Mouse (Mus musculus): ENCODE measurements at regions not wholly inside any gene's neighbourhood (a gene's known extent, or its start where the extent isn't known, plus 50 kb on each side); places are given as distances from the start of the nearest gene placed in this dataset.
A peak's percentile ranks its signal among the peaks of the same experiment; 100 is the strongest.

DNA sequence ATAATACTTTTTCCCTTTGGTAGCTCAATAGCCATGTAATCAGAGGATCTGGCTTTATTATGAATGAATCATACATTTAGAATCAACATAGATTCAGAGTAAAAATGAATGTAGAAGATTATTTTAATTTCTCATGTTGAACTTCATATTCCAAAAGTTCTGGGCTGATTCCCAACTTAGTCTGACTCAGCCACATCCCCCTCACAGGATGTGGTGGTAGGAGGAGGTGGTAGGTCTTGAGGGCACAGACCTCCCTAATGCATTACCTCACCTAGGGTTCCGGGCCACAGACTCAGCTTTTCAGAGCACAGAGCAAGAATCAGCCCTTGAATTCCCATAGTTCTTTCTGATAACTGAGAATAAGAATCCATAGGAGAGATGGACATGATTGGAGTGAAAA, 99.4 kb upstream of the Fn1 start:
- Histone ChIP-seq H3K4me1 (replicated peaks) (no peaks in the 10 kb centered on the region), H3K9ac (no peak overlapping the region), H3K27me3 (no peaks in the 10 kb centered on the region), H3K4me3 (no peak overlapping the region), H3K36me3 (no peaks in the 10 kb centered on the region), H3K9me3 (replicated peaks) (no peaks in the 10 kb centered on the region), H3K4me2 (no peak overlapping the region), H3K27ac (no peak overlapping the region)
- no peak for ATAC-seq (replicated peaks; ENCODE audit: insufficient number of reproducible peaks, insufficient read depth, low FRiP score, low read depth)
- WGBS, result 67% methylated on average over 1 of the region's 1 CpGs

GRCm38 (mm10) chr1:71751601-71752000, 98.6 kb upstream of the Fn1 start:
- Histone ChIP-seq H3K27ac (no peak overlapping the region), H3K36me3 (no peaks in the 10 kb centered on the region), H3K9ac (no peak overlapping the region), H3K27me3 (no peaks in the 10 kb centered on the region), H3K4me2 (no peak overlapping the region), H3K4me1 (replicated peaks) (no peaks in the 10 kb centered on the region), H3K4me3 (no peak overlapping the region), H3K9me3 (replicated peaks) (no peaks in the 10 kb centered on the region)
- WGBS, result 62% methylated on average over 1 of the region's 1 CpGs
- ATAC-seq (replicated peaks; ENCODE audit: insufficient number of reproducible peaks, insufficient read depth, low FRiP score, low read depth), result no peak

DNA sequence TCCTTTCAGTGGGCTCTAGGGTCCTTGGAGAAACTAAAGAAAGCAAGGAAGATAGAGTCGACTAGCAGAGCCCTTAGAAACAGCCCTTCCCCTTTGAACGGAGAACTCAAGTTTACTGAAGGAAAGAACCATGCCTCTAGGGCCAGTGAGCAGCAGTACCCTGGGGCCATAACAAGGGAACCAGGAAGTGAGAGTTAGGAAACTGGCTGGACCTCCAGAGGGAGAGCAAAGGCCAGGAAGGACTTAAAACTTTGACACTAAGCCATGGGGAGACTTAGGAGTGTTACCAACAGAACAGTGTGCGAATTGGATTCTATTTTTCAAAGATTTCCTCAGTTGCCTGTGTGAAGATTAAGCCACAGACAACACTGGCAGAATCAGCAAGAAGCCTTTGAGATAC, 82.6 kb upstream of the Fn1 start:
- ATAC-seq (replicated peaks; ENCODE audit: insufficient number of reproducible peaks, insufficient read depth, low FRiP score, low read depth), result no peak
- 61% methylated on average over 3 of the region's 3 CpGs for WGBS
- H3K27ac ChIP-seq, result no peak overlapping the region
- H3K27me3 ChIP-seq, result no peaks in the 10 kb centered on the region
- H3K36me3 ChIP-seq, result no peaks in the 10 kb centered on the region
- no peak overlapping the region for H3K9ac ChIP-seq
- H3K4me3 ChIP-seq, result no peak overlapping the region
- no peaks in the 10 kb centered on the region for H3K9me3 ChIP-seq (replicated peaks)
- H3K4me2 ChIP-seq, result no peak overlapping the region
- peaks cover 4% of the 10 kb centered on the region; the same call in 1 of the 2 replicates for H3K4me1 ChIP-seq (replicated peaks)

DNA sequence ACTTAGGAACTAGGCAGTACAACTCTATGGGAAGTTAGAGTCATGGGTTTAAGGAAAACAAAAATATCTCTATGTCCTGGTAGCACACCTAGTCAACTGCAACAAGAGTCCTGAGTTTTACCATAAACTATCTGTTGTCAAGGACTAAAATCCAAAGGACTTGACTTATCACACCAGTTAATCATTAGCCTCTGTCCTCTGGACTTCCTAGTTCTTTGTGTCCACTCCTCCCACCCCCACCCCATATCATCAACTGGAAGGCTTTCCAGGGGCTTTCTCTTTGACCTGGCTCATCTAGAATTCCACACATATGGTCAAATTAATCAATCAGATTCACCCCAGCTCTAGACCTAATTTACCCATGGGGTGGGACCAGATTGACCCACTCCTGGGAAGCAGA, 78.6 kb upstream of the Fn1 start:
- H3K36me3 ChIP-seq, result no peaks in the 10 kb centered on the region
- no peaks in the 10 kb centered on the region for H3K9me3 ChIP-seq (replicated peaks)
- no peak overlapping the region for H3K4me2 ChIP-seq
- H3K4me3 ChIP-seq, result no peak overlapping the region
- H3K4me1 ChIP-seq (replicated peaks), result peaks cover 10% of the 10 kb centered on the region; the same call in 1 of the 2 replicates
- ATAC-seq (replicated peaks; ENCODE audit: insufficient number of reproducible peaks, insufficient read depth, low FRiP score, low read depth), result no peak
- no peak overlapping the region for H3K9ac ChIP-seq
- no peaks in the 10 kb centered on the region for H3K27me3 ChIP-seq
- no peak overlapping the region for H3K27ac ChIP-seq

DNA sequence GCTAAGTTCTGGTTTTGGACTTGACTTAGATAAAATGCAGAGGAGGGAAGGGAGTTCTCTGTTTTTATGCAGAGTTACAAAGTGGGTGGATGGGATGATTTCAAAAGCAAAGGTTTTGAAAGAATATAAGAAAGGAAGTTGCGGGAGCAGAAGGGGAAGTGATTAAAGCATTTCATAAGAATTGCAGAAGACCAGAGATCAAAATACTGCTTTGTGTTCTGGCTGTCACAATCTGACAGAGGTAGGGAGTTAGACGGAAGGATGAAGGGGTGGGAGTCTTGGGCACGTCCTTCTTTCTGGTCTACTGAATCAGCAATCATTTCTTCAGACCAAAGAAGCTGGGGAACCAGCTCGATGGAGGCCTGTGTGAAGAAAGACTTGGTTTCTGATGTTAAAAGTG, 78.0 kb upstream of the Fn1 start:
- no peaks in the 10 kb centered on the region for H3K36me3 ChIP-seq
- no peaks in the 10 kb centered on the region for H3K9me3 ChIP-seq (replicated peaks)
- no peaks in the 10 kb centered on the region for H3K27me3 ChIP-seq
- WGBS, result 62% methylated on average over 4 of the region's 4 CpGs
- ATAC-seq (replicated peaks; ENCODE audit: insufficient number of reproducible peaks, insufficient read depth, low FRiP score, low read depth), result no peak
- no peak overlapping the region for H3K9ac ChIP-seq
- H3K4me1 ChIP-seq (replicated peaks), result peaks cover 10% of the 10 kb centered on the region; the same call in 1 of the 2 replicates
- no peak overlapping the region for H3K4me2 ChIP-seq
- H3K27ac ChIP-seq, result 0 out of 2 replicates have a peak overlapping the region, but pooled peaks have one; percentile 7
- H3K4me3 ChIP-seq, result no peak overlapping the region

DNA sequence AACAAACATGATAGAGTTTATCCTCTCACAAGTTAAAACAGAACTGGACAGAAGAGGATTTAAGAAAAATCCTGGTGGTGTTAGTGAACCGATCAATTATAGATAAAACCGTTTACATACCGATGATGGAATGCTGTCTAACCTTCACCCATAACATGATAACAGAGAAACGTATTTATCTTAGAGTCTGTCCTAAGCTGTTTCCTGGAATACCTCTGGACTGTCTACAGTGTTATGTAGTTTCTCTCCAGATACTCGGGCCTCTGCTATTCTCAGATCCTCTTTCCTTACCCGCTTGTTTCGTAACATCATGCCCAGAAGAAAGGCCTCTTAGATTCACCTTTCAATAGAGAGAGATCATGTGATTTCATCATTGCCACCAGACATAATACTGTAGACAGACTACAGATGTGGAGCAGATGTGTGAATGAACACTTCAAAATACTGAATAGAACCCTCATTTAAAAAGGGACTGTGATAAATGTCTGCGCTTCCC, 75.9 kb upstream of the Fn1 start:
- H3K27ac ChIP-seq, result no peak overlapping the region
- no peaks in the 10 kb centered on the region for H3K27me3 ChIP-seq
- H3K9ac ChIP-seq, result no peak overlapping the region
- ATAC-seq (replicated peaks; ENCODE audit: insufficient number of reproducible peaks, insufficient read depth, low FRiP score, low read depth), result no peak
- no peaks in the 10 kb centered on the region for H3K9me3 ChIP-seq (replicated peaks)
- 53% methylated on average over 8 of the region's 8 CpGs for WGBS
- H3K4me3 ChIP-seq, result no peak overlapping the region
- no peaks in the 10 kb centered on the region for H3K36me3 ChIP-seq
- H3K4me2 ChIP-seq, result no peak overlapping the region
- peaks cover 10% of the 10 kb centered on the region; the same call in 1 of the 2 replicates for H3K4me1 ChIP-seq (replicated peaks)

DNA sequence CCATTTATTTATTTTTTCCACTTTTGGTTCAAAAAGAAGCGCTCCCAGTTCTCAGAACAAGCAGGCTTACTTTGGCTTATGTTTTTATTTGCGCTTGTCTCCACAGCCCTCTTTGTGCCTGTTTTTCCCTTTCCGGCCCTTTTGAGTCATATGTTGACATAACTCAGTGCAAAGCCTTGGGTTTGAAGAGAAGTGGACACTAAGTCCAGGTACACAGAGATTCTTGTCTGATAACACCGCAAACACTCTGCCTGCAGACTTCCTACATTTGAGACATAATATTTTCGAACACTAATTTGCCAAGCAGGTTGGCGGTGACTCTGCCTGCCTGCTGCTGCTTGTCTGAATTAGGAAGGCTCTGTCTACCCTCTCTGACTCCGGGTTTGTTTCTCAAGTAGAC, 70.8 kb upstream of the Fn1 start:
- Histone ChIP-seq H3K4me1 (replicated peaks) (no peaks in the 10 kb centered on the region), H3K27me3 (no peaks in the 10 kb centered on the region), H3K9ac (no peak overlapping the region), H3K4me3 (no peak overlapping the region), H3K27ac (no peak overlapping the region), H3K9me3 (replicated peaks) (no peaks in the 10 kb centered on the region), H3K36me3 (no peaks in the 10 kb centered on the region), H3K4me2 (no peak overlapping the region)
- ATAC-seq (replicated peaks; ENCODE audit: insufficient number of reproducible peaks, insufficient read depth, low FRiP score, low read depth), result no peak
- WGBS, result 66% methylated on average over 7 of the region's 7 CpGs

DNA sequence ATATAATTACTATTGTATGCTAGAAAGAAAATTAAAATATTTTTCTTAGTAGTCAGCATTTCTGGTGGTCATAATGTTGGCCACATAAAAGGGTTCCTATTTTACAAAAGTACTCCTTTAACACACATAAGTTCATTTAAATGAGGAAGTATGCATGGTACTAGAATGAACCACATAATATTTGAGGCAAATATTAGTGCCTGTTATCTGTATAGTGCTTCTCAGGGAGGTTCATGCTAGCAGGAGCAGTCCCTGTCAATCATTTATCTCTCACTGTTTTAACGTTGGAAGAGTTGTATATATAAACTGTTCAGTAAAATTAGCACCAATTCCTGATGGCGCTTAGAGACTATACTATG, 70.0 kb upstream of the Fn1 start:
- no peak overlapping the region for H3K9ac ChIP-seq
- no peaks in the 10 kb centered on the region for H3K4me1 ChIP-seq (replicated peaks)
- H3K36me3 ChIP-seq, result no peaks in the 10 kb centered on the region
- WGBS, result 56% methylated on average over 2 of the region's 2 CpGs
- H3K4me3 ChIP-seq, result no peak overlapping the region
- no peaks in the 10 kb centered on the region for H3K9me3 ChIP-seq (replicated peaks)
- no peak overlapping the region for H3K4me2 ChIP-seq
- H3K27ac ChIP-seq, result no peak overlapping the region
- ATAC-seq (replicated peaks; ENCODE audit: insufficient number of reproducible peaks, insufficient read depth, low FRiP score, low read depth), result no peak
- H3K27me3 ChIP-seq, result no peaks in the 10 kb centered on the region

- H3K27me3 ChIP-seq, result no peaks in the 10 kb centered on the region
- no peak overlapping the region for H3K27ac ChIP-seq
- H3K4me2 ChIP-seq, result no peak overlapping the region
- H3K9ac ChIP-seq, result no peak overlapping the region
- no peaks in the 10 kb centered on the region for H3K36me3 ChIP-seq
- no peak for ATAC-seq (replicated peaks; ENCODE audit: insufficient number of reproducible peaks, insufficient read depth, low FRiP score, low read depth)
- H3K4me1 ChIP-seq (replicated peaks), result no peaks in the 10 kb centered on the region
- WGBS, result 77% methylated on average over 6 of the region's 6 CpGs
- no peak overlapping the region for H3K4me3 ChIP-seq
- H3K9me3 ChIP-seq (replicated peaks), result no peaks in the 10 kb centered on the region
These were observed 69.4 kb upstream of the Fn1 start for GRCm38 (mm10) chr1:71722211-71723038.
